23 mouse cellular contexts compared by ENCODE assay signal in the genomic region with DNA sequence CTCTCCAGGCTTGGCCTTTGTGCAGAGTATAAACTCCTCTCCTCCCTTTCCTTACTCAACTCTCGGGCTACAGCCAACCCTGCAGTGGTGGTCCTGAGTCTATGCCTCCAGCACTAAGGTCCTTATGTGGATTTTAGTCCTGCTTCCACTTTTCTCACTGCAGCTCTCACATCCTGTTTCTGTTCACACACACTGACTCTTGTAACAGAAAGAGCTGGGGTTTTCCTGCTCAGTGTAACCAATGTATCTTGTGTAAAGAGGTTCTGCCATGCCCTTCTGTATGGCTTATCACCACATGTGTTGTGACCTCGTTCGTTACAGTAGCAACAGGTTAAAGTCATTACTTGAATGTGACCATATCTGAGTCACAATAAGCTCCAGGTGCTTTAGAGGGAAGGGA. TPM values are rescaled to one million over a fixed set of nuclear protein-coding genes. Genes with fewer than 3 reads are reported as not detected.
"Had no signal": no experiment of that assay in that cellular context is flagged by ENCODE, and none has a peak within 500 bp of the region (broad histone marks: within the 10 kb centered on the region; RNA-seq: fewer than 3 reads in every experiment).

No protein-coding gene starts in this region.

RNA-seq across cellular contexts. Expression of gene Gm20767, which starts 10.5 kb away (rescaled TPM):
- total RNA-seq: layer of hippocampus, adult 2 months; layer of hippocampus, postnatal 25 days; left cerebral cortex, adult 18-20 months; left cerebral cortex, postnatal 25 days had no signal
- polyA plus RNA-seq: intestine, postnatal 0 days; kidney, adult 2 months; kidney, embryonic 14.5 days; kidney, postnatal 0 days; large intestine, adult 2 months; limb, embryonic 10.5 days; limb, embryonic 13.5 days; liver, embryonic 12.5 days; liver, embryonic 15.5 days; lung, adult 2 months; lung, embryonic 16.5 days; midbrain, embryonic 10.5 days; midbrain, embryonic 13.5 days; midbrain, embryonic 16.5 days; neural tube, embryonic 13.5 days; small intestine, adult 2 months; stomach, embryonic 16.5 days; testis, adult 2 months; urinary bladder, adult 2 months had no signal

RNA-seq across cellular contexts. Expression of gene Gm21818, which starts 21.6 kb away (rescaled TPM):
- total RNA-seq: layer of hippocampus, adult 2 months; layer of hippocampus, postnatal 25 days; left cerebral cortex, adult 18-20 months; left cerebral cortex, postnatal 25 days had no signal
- polyA plus RNA-seq: intestine, postnatal 0 days; kidney, adult 2 months; kidney, embryonic 14.5 days; kidney, postnatal 0 days; large intestine, adult 2 months; limb, embryonic 10.5 days; limb, embryonic 13.5 days; liver, embryonic 12.5 days; liver, embryonic 15.5 days; lung, adult 2 months; lung, embryonic 16.5 days; midbrain, embryonic 10.5 days; midbrain, embryonic 13.5 days; midbrain, embryonic 16.5 days; neural tube, embryonic 13.5 days; small intestine, adult 2 months; stomach, embryonic 16.5 days; testis, adult 2 months; urinary bladder, adult 2 months had no signal
